Mouse (Mus musculus) adipocyte (in vitro differentiated cells): ENCODE results near the gene Fbxw11.
A peak's percentile ranks its signal among the peaks of the same experiment; 100 is the strongest.
"Not testable (repeated sequence)": the region's sequence is repeated elsewhere in the genome, so short reads cannot be mapped to it uniquely, and the experiment has no call there.

ENCODE experiments used
- DNase-seq: peaks from one replicate; pipeline ENCODE4 v3.0.0-alpha.2; 2016; ENCODE audit warnings: low spot score

Fbxw11 gene

DNA sequence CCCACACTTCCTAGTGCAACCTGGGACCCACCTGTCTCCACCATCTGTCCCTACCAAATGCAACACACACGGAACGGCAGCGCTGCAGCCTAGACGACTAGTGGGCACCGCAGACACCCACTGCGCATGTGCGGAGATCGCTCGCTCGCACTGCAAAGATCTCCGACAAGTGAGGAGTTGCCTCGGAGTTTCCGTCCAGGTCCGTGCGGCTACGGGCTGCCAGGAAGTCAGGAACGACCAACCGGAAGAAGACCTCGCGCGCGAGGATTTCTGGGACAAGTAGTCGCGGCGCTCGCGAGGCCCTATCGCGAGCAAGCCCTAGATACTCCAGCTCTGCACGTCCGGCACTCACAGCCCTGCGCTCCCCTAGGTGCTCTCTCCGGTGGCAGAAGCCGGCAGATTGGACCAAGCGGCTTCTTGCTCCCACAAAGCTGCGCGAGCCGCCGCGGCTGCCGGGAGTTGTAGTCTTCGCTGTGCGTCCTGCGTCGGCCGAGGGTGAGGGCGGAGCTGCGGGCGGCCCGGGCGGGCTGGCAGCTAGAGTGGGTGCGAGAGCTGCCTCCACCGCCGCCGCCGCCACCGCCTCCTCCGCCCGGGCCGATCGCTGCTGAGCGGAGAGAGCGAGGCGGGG is at the start of gene Fbxw11:
Gene Fbxw11 (plus strand): TSS at position 476 of the 628 bp plus-strand sequence.
- DNase-seq = peak; percentile 97

DNA sequence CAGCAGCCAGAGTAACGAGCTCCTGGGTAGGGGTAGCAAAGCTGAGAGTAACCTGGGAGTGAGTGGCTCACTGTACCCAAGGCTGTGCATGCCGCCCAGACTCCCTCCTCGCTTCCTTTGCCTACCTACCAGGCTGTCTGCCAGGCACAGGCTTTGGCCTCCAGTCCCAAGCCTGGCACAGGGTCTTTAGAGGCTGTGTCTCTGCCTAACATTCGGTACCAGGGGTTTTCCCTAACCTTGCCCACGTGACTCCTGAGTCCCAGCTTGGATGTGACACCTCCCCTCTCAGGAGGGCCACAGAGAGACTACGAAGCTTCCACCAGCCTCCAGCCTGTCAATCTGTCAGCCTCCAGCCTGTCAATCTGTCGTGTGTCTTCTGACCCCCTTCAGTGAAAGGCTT is 49.4 kb upstream of the Fbxw11 start:
- DNase-seq = no peak

DNA sequence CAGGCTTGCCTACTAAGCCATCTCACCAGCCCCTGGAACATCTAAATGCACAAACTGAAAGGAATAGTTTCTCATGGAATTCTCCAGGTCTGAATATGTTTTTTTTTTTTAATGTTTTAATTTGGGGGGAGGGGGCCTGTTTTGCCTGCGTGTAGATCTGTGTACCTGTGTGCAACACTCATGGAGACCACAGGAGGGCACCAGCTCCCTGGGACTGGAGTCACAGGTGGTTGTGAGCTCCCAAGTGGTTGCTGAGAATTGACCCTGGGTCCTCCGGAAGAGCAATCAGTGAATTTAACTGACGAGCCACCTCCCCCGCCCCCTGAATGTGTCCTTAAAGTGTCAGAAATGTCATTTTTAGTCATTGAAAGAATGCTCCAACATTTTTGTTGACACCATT is 48.4 kb upstream of the Fbxw11 start:
- DNase-seq = no peak

DNA sequence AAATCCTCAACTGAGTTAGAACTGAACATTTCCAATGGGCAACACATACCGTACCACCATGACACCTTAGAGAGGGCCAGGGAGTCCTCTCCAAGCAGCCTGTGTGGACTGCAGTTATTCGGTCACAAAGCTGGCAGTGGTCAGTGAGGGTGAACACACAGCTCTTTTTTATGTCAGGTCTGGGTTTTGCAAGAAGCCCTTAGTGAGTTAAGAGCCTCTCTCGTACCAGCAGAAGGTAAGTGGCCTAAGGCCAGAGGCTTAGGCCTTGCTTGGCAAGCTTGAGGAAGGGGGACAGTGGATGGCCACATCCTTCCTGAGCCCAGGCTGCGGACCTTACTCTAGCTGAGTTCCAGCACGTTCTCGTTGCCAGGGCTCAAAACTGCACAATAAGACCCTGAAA is 42.2 kb upstream of the Fbxw11 start:
- no peak for DNase-seq

DNA sequence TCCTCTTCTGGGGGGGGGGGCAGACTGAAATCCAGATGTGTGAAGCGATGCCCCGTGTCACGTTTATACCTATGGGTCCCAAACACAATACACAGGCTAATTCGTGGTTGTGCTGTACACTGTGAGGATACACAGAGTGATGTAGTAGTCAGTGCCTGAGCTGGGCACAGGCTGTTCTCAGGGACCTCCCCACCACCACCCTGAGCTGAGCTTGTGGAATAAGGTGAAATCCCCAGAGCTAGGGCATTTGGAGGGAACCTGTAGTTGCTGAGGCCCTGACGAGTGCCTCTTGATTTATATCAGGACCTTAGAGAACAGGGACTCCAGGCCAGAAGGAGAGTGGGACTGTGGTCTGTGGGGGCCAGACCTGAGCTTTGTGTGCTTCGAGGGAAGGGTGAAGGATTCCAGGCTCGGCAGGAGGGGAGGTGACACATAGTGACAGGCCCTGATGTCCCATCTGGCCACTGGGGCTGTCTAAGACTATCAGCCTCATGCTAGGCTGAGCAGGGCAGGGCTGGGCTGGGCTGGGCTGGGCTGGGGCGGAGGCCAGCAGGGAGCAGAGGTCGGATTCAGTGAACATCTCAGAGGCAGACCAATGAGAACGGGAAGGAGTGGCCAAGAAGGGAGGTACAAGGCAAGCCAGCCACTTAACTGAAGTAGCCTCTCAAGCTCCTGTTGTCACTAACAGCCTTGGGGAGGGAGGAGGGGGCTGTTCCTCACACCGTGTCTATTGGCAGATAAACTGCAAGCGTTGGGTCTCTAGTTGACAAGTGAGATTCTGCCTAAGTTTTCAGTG is 40.8 kb upstream of the Fbxw11 start:
- DNase-seq = peak; percentile 28

DNA sequence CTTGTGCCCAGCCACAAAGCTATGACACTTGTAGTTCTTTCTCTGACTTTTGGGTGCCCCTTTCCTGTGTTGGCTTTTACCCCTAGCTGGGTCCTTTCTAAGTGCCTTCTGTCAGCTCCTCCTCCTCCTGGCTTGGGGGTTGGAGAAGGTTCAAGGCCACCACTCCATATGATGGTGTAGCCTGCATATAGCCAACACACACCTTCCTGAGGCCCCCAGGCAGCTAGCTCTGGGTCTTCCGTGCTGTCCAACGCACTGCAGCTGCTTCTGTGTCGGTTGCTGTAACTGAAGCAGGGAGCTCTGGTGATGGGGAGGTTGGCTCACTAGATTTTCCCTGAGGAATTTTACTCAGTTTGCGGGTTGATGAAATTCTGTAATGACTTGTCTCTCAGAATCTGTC is 37.9 kb upstream of the Fbxw11 start:
- no peak for DNase-seq

DNA sequence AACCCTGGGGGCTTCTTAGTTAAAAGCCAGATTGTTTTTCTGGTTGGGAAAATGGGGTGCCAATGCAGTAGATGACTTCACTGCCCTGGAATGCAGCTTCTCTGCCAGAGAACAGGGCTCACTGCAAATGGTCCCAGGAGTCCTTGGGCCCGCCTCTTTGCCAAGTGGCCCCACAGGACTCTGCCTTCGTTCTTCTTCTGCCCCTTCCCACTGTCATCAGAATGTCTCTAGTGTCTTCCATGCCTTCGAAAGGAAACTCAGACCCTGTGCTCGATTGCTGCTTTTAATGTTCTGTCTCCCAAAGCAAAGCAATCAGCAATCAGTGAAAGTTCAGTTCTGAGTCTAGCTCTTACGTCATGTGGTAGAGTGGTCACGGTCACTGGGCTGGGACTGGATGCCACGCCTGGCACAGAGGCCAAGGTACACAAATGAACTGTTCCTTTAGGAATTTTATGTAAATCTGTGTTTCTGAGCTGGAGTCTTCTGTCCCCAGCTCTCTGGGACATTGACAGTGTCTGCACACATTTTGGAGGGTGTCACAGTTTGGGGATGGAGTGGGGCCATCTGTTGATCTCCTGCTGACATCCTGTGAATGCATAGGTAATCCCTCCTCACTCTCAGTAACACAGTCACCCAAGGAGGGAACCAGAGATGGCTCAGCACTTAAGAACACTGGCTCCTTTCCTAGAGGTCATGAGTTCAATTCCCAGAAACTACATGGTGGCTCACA is 37.2 kb upstream of the Fbxw11 start:
- DNase-seq = peak; percentile 75

DNA sequence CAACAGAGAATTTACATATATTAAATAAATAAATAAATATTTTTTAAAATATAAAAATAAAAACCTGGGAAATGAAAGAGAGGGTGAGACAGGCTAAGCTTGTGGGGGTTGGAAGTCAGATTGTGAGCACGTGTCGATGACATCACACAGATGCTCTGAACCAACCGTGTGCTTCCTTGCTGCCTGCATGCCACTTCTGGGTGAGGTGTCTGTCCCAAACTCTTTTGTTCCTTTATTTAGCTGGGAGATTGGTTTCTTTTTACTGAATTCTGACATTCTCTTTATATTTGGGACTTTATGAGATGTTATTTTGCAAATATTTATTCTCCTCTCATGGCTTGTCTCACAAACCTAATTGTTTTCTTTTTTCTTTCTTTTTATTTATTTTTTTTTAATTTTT is 36.6 kb upstream of the Fbxw11 start:
- no peak for DNase-seq

DNA sequence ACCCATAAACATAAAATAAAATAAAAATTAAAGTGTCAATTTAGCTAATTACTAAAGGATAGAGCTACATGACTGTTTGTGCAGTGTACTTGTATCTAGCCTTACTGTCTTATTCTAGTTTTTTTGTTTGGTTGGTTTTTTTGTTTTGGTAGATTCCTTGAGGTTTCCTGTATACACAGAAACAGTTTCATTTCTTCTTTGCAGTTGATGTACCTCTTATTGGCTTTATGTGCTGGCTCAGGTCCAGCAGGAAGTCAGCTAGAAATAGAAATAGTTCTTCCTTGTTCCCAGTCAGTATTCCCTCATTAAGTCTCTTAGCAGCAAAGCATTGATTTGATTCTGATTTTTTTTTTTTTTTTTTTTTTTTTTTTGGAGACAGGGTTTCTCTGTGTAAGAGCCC is 35.2 kb upstream of the Fbxw11 start:
- DNase-seq = no peak

DNA sequence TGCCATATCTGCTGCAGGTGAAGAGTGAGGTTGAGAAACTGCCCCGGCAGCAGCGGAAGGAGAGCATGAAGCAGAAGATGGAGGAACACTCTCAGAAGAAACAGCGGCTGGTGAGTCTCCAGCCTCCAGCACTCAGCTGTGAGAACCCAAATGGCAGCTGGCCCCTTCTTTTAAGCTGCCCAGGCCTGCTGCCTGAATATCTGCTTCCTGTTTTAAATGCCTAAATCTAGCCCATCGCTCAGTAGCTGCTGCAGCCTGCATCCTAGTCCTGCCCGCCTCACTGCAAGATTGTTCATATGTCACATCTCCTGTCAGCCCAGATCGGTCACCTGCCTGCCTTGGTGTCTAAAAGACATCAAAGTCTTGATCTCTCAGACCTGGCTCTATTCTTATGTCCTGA is 31.9 kb upstream of the Fbxw11 start:
- no peak for DNase-seq

DNA sequence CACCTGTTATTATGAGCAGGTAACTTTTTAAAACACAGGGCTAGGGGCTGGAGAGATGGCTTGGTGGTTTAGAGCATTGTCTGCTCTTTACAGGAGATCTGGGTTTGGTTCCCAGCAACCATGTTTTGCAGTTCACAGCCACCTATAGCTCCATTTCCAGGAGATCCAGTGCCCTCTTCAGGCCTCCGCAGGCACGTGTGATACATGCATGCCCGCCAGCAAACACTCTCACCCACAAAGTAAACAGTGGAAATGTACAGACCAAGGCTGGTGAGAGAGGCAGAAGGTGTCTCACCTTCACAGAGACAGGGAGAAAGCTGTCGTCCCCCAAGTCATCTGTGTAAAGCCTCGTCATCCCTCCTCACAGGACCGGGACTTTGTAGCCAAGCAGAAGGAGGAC is 30.2 kb upstream of the Fbxw11 start:
- DNase-seq = no peak

DNA sequence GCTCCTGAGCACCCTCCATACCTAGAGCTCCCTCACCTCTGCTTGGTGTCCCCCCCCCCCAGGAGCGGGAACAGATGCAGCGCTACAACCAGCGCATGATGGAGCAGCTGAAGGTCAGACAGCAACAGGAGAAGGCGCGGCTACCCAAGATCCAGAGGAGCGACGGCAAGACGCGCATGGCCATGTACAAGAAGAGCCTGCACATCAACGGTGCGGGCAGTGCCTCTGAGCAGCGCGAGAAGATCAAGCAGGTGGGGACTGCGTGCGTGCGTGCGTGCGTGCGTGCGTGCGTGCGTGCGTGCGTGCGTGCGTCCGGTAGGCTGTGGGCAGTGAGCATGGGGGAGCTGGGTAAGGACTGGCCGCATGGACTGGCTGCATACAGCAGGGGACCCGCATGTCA is 28.1 kb upstream of the Fbxw11 start:
- no peak for DNase-seq

DNA sequence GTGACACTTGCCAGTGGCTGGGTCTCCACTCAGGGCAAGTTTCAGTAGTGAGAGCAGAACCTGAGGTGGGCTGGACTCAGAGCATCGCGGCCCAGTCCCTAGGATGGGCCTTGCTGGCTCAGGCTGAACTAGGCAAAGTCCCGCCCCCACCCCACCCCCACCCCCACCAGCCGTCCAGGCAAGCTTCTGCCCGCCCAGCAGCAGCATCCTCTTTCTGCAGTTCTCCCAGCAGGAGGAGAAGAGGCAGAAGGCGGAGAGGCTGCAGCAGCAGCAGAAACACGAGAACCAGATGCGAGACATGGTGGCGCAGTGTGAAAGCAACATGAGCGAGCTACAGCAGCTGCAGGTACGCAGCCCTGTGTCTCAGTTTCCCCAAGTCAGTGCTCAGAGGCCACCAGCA is 27.0 kb upstream of the Fbxw11 start:
- no peak for DNase-seq

DNA sequence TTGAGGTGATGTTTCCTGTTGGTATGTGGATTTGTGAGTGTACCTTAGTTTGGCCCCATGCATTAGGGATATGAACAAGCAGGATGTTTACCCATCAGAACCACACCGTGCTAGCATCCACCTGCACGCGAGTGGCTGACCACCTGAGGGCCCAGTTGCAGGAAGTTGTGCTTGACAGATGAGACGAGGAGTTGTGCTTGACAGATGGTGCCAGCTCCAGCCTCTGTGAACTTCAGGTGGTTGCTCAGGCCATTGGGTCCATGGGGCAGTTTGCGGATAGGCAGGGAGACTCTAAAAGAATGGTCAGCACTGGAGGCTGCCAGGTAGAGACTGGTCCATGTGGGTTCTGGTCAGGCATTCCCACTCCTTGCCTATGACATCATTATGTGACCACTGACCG is 26.4 kb upstream of the Fbxw11 start:
- DNase-seq = no peak

DNA sequence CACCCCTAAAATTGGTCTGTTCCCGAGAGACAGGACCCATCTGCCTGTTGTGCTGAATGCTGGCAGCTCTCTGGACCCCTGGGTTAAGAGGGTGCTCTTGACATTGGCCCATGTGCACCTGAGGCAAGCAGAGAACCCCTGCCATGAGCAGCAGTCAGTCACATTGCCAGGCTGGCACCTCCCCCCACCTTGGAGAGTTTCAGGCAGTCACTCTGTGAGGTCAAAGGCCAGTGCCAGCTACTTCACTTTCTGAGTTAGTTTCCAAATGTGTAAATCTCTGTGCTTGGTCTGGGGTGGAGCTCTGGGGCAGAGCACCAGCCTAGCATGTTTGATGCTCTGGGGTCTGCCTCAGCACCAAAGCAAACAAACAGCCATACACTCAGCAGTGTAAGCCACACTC is 24.5 kb upstream of the Fbxw11 start:
- peak; percentile 29 for DNase-seq

DNA sequence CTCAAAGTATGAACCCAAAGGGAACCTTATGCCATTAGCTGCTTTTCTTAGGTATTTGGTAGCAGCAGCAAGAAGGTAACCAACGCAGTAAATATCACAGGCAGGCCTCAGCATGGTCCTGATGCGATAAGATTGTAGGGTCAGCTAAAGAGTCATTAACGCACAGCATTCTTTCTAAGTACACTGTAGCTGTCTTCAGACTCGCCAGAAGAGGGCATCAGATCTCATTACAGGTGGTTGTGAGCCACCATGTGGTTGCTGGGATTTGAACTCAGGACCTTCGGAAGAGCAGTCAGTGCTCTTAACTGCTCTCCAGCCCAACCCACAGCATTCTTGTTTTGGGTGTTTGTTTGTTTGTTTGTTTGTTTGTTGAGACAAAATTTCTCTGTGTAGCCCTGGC is 23.9 kb upstream of the Fbxw11 start:
- not testable (repeated sequence) for DNase-seq

DNA sequence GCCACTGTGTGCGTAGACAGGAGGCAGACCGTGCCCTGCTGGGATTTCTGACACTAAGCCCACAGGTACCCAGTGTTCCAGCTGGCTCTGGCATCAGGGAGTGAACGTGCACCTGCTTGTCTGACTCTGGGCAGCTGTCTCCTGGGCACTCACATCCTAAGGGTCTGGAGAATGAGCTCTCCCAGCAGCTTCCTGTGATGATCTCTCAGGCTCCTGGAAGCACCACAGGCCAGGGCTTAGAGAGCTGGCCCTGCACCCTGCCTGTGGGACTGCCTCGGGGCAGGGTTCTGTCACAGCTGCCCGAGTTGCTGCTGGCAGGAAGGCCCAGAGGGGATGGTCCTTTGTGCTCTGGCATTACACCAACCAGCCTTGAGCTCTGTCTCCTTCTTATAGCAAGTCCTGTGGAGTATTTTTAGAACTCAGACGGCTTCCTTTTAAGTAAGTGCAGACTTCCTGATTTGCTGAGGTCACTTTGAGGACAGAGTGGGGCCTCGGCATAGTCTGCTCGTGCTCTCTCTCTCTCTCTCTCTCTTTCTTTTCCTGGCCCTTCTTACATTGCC is 23.2 kb upstream of the Fbxw11 start:
- peak; percentile 43 for DNase-seq

DNA sequence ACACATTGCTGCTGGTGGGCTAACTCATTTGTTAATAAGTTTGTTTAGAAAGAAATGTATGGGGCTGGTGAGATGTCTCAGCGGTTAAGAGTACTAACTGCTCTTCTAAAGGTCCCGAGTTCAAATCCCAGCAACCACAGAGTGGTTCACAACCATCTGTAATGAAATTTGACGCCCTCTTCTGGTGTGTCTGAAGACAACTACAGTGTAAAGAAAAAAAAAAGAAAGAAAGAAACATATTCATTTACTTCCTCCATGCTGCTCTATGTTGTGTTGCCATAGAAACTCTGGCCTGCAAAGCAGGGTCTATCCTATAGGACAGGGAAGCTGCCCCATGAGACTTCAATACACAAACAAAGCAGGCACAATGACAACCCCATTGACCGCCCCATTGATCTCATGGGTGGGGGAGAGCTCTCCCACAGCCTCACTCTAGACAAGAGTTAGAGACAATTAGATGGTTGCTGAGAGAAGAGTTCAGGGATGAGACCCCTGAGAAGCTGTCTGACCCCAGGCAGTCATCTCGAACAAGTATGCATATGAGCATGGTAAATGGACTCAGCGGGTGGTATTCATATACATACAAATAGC is 22.6 kb upstream of the Fbxw11 start:
- no peak for DNase-seq

DNA sequence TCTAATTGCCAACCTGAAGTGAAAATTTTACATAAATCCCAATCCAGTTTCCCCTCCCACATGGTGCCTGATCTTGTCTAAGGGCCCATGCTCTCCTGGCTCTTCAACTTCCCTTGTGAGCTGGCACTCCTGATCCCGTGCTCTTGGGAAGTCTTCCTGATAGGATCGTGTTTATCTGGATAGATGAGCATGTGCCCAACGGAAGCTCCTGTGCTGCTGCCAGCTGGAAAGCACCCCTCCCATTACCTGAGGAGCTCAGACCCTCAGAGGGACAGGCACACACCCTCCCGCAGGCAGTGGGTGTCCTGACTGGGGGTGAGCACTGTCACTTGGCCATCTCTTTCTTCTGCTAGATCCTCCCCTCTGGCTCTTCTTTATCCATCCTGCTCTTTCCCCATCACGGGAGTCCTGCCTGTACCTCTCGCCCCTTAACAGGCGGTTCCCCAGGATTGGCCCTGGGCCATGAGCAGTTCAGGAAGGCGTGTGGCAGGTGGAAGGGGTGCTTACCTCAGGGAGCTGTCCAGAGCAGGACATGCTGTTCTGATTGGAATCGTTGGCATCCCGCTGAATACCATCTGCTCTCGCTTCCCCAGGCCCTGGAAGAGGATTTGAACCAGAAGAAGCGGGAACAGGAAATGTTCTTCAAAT is 20.6 kb upstream of the Fbxw11 start:
- DNase-seq = no peak

DNA sequence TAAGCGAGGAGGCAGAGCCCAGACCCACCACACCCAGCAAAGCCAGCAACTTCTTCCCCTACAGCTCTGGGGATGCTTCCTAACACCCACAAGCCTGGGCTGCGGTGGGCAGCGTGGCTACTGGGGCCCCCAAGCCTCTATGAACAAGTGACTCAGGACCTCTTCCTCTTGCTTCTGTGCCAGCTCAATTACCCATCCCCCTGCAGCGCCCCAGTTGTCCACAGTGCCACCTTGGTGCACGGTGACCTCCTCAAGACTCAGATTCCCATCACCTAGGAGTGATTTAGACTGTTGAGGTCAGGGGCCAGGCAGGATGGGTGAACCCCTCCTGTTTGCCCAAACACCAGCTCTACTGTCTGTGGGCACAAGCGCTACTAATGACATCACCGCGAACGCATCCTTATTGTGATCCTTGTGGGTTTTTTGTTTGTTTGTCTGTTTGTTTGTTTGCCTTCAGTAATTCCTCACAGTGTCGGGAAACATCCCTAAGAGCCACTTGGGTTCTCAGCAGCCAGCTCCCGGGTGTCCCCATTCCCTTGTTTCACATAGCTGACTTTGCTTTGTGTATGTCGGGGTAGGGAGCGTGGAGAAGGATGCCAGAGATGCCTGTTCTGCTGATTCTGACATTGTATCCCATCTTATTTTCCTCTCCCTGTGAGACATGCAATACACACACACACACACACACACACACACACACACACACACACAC is 19.9 kb upstream of the Fbxw11 start:
- no peak for DNase-seq

DNA sequence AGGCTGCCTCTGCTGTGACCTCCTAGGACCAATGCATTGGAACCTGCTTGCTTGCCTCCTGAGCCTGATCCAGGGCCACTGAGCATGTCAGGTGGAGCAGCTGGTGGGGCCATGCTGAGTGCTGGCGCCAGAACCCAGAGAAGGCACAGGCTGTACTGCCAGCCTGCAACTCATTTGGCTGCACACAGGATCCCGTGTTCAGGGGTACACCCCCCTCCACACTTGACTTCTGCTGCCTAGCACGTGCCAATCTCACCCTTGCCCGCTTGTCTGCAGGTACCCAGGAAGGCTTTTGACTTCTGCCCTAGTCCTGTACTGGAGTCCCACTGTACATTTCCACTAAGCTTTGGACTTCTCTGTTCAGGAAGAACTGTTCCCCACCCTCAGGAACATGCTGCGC is 19.3 kb upstream of the Fbxw11 start:
- no peak for DNase-seq
